Mouse (Mus musculus) adrenal gland, postnatal 14 days (tissue): ENCODE measurements around the gene H2al1o. TPM values are rescaled to one million over a fixed set of nuclear protein-coding genes. Genes with fewer than 3 reads are reported as not detected.
"Not testable (repeated sequence)": the region's sequence is repeated elsewhere in the genome, so short reads cannot be mapped to it uniquely, and the experiment has no call there.

Experiments used
- DNase-seq: peaks from one replicate; pipeline ENCODE4 v3.0.0; 2021; ENCODE audit warnings: mixed read lengths
- long read RNA-seq, 2 experiments: library from polyadenylated mRNA; stranded (forward); transcript quantifications; one replicate each; pipeline ENCODE4 v2.0.0; 2021
- total RNA-seq: library from RNA; stranded (reverse); gene quantifications from 2 replicates; pipeline ENCODE4 v1.2.3, GENCODE M21; 2021

The H2al1o gene
- total RNA-seq: not detected in 2 replicates
- long read RNA-seq, experiment 1: 0 reads
- long read RNA-seq, experiment 2: 0 reads

GRCm38 (mm10) chrX:9572309-9572708 lies at the start of gene H2al1o:
H2al1o (minus strand) TSS chrX:9572409.
- DNase-seq: not testable (repeated sequence)

- DNase-seq: not testable (repeated sequence)
These were observed 25.8 kb upstream of the H2al1o start for GRCm38 (mm10) chrX:9598036-9598435.

- DNase-seq: no peak
These were observed 35.3 kb downstream of the H2al1o start for GRCm38 (mm10) chrX:9536881-9537280.

Other genes with a start within 250 kb of the H2al1o start
- gene H2al1k, start 221.8 kb downstream of the H2al1o start, total RNA-seq: not detected in 2 replicates
- gene Cybb, start 84.6 kb downstream of the H2al1o start, total RNA-seq: 6.6 and 10.3 TPM in 2 replicates
- gene Dynlt3, start 90.6 kb upstream of the H2al1o start, total RNA-seq: 117 and 134 TPM in 2 replicates